Mouse (Mus musculus): ENCODE measurements around the gene Tnr.

DNA sequence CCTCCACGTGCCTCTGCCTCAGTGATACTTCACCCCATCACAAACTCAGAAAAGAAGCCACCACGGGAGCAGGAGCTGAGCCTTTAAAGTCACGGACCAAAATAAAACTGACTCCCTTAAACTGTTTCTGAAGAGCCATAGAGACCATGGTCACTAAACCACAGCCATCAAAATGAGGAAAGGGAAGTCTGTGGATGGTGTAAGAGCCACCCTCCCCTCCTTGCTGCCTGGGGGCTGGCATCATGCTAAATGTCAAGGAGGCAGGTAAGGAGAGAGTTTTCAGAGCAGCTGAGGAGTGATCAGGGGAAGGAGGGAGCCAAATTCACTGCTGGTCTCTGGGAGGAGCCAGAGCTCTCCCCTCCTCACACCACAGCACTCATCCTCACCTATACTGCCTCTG is 290.8 kb downstream of the Tnr start:
- no peak for TF ChIP-seq POLR2A (IDR thresholded peaks at IDR 0.05; ENCODE audit: low read depth, low read length)
- no peak for TF ChIP-seq CTCF (conservative IDR thresholded peaks at IDR 0.05; ENCODE audit: insufficient read depth, insufficient read length, low read depth, low read length)
